Mouse (Mus musculus) frontal cortex, postnatal 25 days (tissue): ENCODE data around the gene Pate4.
A peak's percentile ranks its signal among the peaks of the same experiment; 100 is the strongest.
"Not testable (repeated sequence)": the region's sequence is repeated elsewhere in the genome, so short reads cannot be mapped to it uniquely, and the experiment has no call there.

ENCODE experiments used
- DNase-seq, 2 experiments: peaks; one replicate each; pipeline ENCODE4 v3.0.0; 2022; ENCODE audit warnings: low spot score in 2 of 2

Pate4 gene

GRCm38 (mm10) chr9:35611841-35612240, at the start of gene Pate4:
Gene Pate4, minus strand, starts transcription at chr9:35611941.
- DNase-seq: no peak

GRCm38 (mm10) chr9:35648102-35648501, 36.4 kb upstream of the Pate4 start, which contains the start of gene Pate3:
Gene Pate3, minus strand, starts transcription at chr9:35648202.
- no peak for DNase-seq

DNA sequence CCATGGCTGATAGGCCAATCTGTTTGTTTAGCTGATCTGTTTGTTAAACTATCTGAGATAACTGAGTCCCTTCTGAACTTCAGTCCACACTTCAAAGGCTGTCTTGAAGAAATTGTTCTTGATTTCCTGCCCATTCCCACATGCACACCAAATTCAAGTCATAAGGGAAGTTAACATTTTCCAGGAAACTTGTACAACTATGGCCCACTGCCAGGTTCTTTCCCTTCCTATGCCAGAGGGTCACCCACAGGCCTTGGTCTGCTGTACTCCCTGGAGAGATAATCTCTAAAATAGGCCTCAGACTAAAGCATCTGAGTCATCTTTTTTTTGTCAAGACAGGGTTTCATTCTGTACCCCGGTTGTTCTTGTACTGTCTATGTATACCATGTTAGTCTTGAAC, 21.2 kb upstream of the Pate4 start:
- DNase-seq: no peak

- DNase-seq: not testable (repeated sequence)
These were observed 5.0 kb upstream of the Pate4 start for GRCm38 (mm10) chr9:35616784-35617183.

GRCm38 (mm10) chr9:35614005-35614404, 2.3 kb upstream of the Pate4 start:
- no peak for DNase-seq

DNA sequence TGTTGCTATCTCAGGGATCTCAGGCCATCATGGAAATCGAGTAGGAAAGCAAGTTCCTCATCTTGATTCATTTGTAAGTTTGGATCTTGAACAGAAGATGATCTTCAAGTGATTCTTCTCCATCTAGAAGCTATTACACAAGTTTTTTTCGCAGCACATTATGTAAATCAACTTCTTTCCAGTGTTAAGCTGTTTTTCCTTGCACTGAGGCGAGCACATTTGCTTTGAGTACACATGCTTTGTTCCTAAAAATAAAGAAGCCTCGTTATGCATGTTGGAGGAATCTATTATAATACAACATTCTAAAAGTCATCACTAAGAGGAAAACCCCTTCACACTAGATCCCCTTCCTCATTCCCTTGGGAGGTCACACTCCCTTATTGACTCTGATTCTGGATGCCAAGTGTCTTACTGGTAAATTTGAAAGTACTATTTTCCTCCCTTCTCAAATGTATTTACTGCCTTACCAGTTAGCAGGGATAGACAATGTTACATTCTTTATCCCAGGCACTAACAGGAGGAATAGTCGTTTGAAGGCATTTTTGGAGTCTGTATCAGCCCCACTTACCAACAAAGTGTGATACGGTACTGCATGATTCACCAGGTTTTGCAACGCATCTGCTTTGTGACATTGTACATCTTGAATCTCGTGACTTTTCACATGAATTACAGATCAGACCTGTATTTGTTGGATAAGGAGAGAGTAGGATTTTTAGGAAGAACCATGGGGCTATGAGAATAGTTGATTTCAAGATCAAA, 3.9 kb downstream of the Pate4 start:
- no peak for DNase-seq

DNA sequence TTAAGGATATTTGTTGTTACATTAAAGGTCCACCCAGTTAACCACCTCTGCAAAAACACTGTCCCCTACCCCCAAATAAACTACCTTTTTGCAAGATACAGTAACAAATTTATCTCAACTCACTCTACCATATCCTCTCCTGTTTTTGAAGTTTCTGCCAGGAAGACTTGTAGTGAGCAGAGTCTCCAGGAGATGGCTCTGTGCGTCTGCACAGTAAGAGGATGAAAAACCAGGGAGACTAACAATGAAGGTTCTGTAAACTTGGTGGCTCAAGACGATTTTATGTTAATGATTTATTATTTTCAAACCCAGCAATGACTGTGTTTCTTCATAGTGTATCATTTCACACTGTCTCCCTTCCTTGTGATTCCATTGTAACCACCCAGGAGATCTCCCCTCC, 18.8 kb downstream of the Pate4 start:
- DNase-seq: peak in 1 of 2 experiments; percentile 9

DNA sequence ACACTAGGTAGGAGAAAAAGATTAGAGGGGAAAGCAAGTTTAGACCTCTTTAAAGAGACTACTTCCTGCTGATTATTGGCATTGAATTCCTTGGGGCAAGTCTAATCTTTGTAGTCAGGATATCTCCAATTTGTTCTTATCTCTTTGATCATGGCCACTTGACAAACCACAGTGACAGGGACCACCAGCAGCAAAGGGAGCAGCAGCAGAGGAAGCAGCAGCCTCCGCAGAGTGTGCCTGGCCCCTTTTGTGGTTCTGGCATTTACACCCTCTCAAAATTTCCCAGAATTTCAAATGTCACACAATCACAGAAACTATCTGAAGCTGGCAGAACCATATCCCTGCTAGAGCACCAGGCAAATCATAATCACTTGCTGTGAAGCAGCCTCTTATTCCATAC, 24.1 kb downstream of the Pate4 start:
- no peak for DNase-seq

- DNase-seq: no peak
These were observed 37.3 kb downstream of the Pate4 start for GRCm38 (mm10) chr9:35574416-35574815.

DNA sequence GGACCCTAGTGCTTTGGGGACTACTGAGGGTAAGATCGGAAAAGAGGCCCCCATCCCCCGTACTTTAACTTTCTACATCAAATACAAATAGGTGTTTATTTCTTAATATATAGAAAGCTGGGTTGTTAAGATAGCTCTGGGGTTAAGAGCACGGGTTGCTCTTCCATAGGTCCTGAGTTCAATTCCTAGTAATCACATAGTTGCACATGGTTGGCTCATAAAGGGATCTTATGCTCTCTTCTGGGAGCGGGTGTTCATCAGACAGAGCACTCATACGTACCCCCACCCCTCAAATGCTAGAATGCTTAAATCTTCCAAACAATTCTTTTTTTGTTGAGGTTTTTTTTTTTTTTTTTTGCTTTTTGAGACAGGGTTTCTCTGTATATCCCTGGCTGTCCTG, 41.1 kb downstream of the Pate4 start:
- DNase-seq: no peak

GRCm38 (mm10) chr9:35569571-35570534, 41.9 kb downstream of the Pate4 start, which contains the start of the genes Pate2 and Hyls1:
Gene Pate2, plus strand, starts transcription at chr9:35570284.
Gene Hyls1, minus strand, starts transcription at chr9:35570398.
- peak; percentile 83 to 85 for DNase-seq

DNA sequence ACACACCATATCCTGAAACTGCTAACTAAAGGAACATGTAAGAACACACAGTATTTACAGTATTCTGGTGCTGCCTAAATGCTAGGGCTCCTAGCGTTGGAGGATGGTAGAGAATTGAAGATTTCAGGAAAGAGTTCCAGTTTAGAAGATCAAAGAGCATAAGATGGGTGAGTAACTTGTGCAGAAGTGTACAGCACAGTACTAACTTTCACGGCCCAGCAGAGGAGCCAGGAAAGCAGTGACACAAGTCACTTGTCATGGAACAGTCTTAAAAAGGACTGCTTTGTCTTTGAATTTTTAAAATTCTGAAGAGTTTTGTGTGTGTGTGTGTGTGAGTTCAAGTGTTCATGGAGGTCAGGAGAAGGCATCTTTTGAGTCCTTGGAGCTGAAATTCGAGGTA, 43.7 kb downstream of the Pate4 start:
- no peak for DNase-seq

GRCm38 (mm10) chr9:35564536-35565240, 47.1 kb downstream of the Pate4 start:
- no peak for DNase-seq

- DNase-seq: no peak
These were observed 50.2 kb downstream of the Pate4 start for GRCm38 (mm10) chr9:35561583-35561982.

GRCm38 (mm10) chr9:35561076-35561475, 50.7 kb downstream of the Pate4 start:
- no peak for DNase-seq

- peak; percentile 66 to 81 for DNase-seq
These were observed 52.5 kb downstream of the Pate4 start for GRCm38 (mm10) chr9:35559009-35559890.

GRCm38 (mm10) chr9:35558257-35559008, 53.3 kb downstream of the Pate4 start, which contains the start of the genes Ddx25 and Pus3:
Gene Ddx25, minus strand, starts transcription at chr9:35558528.
Gene Pus3, plus strand, starts transcription at chr9:35558595.
- peak; percentile 61 to 62 for DNase-seq
